Mouse (Mus musculus) midbrain, embryonic 16.5 days (tissue): Measurements from ENCODE around the gene Slc16a6. TPM values are rescaled to one million over a fixed set of nuclear protein-coding genes. Genes with fewer than 3 reads are reported as not detected.
A peak's percentile ranks its signal among the peaks of the same experiment; 100 is the strongest.

Experiments
- ATAC-seq: fragments of 200-750 bp; cut with Nextera tagmentation; 2 replicates; pipeline ENCODE4 v1.8.0; 2017; ENCODE audit warnings: moderate TSS enrichment
- H3K27ac ChIP-seq: fragments of 300-500 bp; sonication (generic); 2 replicates; pipeline ENCODE4 v1.5.1; 2014; ENCODE audit warnings: mild to moderate bottlenecking, low read length, mixed read lengths
- H3K27me3 ChIP-seq: fragments of 300-500 bp; sonication (generic); 2 replicates; pipeline ENCODE4 v1.6.1; 2014; ENCODE audit warnings: low read depth, low read length, mixed read lengths; ENCODE audit not compliant: control insufficient read depth, insufficient read depth
- H3K36me3 ChIP-seq: fragments of 300-500 bp; sonication (generic); 2 replicates; pipeline ENCODE4 v1.6.1; 2014; ENCODE audit warnings: mild to moderate bottlenecking, low read length, moderate library complexity, mixed read lengths; ENCODE audit not compliant: control insufficient read depth, insufficient read depth
- H3K4me1 ChIP-seq: fragments of 300-500 bp; sonication (generic); 2 replicates; pipeline ENCODE4 v1.6.1; 2014; ENCODE audit warnings: mild to moderate bottlenecking, low read length, mixed read lengths; ENCODE audit not compliant: control insufficient read depth, insufficient read depth
- H3K4me2 ChIP-seq: fragments of 300-500 bp; sonication (generic); 2 replicates; pipeline ENCODE4 v1.6.1; 2014; ENCODE audit warnings: mild to moderate bottlenecking, low read length, mixed read lengths
- H3K4me3 ChIP-seq: fragments of 300-500 bp; sonication (generic); 2 replicates; pipeline ENCODE4 v1.5.1; 2014; ENCODE audit warnings: low read depth, mild to moderate bottlenecking, low read length, moderate library complexity, mixed read lengths
- H3K9ac ChIP-seq: fragments of 300-500 bp; sonication (generic); 2 replicates; pipeline ENCODE4 v1.6.1; 2014; ENCODE audit warnings: low read depth, low read length, mixed read lengths
- H3K9me3 ChIP-seq: fragments of 300-500 bp; sonication (generic); replicated peaks from 2 replicates; pipeline ENCODE4 v1.6.1; 2014; ENCODE audit warnings: mild to moderate bottlenecking, low read length, mixed read lengths; ENCODE audit not compliant: control insufficient read depth, poor library complexity, severe bottlenecking
- WGBS: fragments of 180-500 bp; shearing (Covaris S2); extraction: QIAGEN DNeasy Blood & Tissue Kit; methylation state at CpG from one replicate; pipeline ENCODE4 v1.1.7; 2014; 5-methylcytosine and 5-hydroxymethylcytosine counted together
- polyA plus RNA-seq: library from polyadenylated mRNA; unstranded; fragments of >200 nt; fragmentation: Nextera tagmentation; extraction: Ambion mirVana; gene quantifications from 2 replicates; pipeline ENCODE4 v1.2.1, GENCODE M21; 2015

Slc16a6 gene
- polyA plus RNA-seq, 1 experiment from 2014 or later = 4.5 TPM

DNA sequence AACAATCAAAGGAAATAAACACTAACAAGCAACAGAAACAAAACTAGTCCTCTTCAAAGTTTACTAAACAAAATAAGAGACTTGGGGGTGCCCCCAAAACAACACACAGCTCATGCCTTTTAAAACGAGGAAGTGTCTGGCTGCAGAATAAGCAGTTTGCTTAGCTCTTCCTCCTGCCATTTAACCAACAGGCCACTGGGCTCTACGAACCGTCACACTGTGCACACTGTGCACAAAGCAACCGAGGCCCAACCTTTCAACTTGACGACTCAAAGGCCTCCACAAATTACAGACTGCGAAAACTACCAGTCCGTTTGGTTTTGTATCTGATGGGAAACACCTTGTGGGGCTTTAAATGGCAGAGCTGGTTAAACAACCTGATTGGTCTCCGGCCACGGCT, 3.2 kb downstream of the Slc16a6 start:
- Histone ChIP-seq H3K4me3 (no peak overlapping the region), H3K27ac (no peak overlapping the region), H3K27me3 (peaks cover 5% of the 10 kb centered on the region), H3K4me2 (no peak overlapping the region), H3K4me1 (peaks cover 7% of the 10 kb centered on the region; the same call in 1 of the 2 replicates), H3K9ac (no peak overlapping the region), H3K9me3 (no peaks in the 10 kb centered on the region), H3K36me3 (no peaks in the 10 kb centered on the region)
- ATAC-seq = no peak
- 70% methylated on average over 9 of the region's 9 CpGs for WGBS

DNA sequence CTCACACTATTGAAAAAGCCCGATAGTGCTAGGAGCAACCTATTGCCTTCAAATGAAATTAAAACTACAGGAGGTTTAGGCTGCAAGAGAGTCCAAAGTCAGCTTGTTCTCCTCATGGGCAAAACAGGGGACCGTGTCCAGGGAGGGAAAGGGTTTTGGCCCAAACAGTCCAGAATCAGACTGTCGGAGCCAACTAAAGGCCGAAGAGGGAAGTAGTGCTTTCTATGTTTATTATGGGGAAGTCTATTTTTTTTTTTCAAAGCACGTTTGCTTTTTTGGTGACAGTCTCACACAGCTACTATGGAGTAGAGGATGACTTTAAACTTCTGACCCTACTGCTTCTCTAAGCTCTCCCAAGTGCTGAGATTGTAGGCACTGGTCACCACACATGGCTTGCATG, 5.3 kb downstream of the Slc16a6 start:
- H3K4me1 ChIP-seq = peaks cover 4% of the 10 kb centered on the region; the same call in 1 of the 2 replicates
- no peak for ATAC-seq
- WGBS = 92% methylated on average over 5 of the region's 5 CpGs

DNA sequence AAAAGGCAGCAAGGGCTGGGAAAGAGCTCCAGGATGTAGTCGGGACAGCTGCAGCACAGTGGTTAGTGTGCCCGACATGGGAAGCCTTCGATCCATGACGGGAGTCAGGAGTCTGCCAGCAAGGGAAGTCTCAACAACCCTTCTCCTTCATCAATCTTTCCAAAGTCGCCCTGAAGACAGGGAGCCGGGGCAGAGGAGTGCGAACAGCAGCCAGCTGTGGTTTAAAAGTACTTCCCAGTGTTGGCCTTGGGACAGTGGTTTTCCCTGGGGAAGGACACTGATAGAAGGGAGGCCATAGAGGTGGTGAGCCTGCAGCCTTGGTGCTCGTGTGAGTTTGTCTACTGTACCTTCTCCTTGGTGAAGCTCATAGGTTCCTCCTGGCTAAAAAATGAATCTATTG, 6.4 kb downstream of the Slc16a6 start:
- no peak overlapping the region for H3K4me3 ChIP-seq
- peaks cover 5% of the 10 kb centered on the region for H3K27me3 ChIP-seq
- no peak for ATAC-seq
- H3K27ac ChIP-seq = no peak overlapping the region
- H3K4me1 ChIP-seq = peaks cover 2% of the 10 kb centered on the region; the same call in 1 of the 2 replicates
- no peak overlapping the region for H3K4me2 ChIP-seq
- no peaks in the 10 kb centered on the region for H3K9me3 ChIP-seq
- 93% methylated on average over 8 of the region's 8 CpGs for WGBS
- no peaks in the 10 kb centered on the region for H3K36me3 ChIP-seq
- no peak overlapping the region for H3K9ac ChIP-seq

More for the DNA sequence above, 5.3 kb downstream of the Slc16a6 start:
- H3K36me3 ChIP-seq = no peaks in the 10 kb centered on the region
- H3K9me3 ChIP-seq = no peaks in the 10 kb centered on the region
- no peak overlapping the region for H3K4me2 ChIP-seq
- H3K4me3 ChIP-seq = no peak overlapping the region
- H3K27me3 ChIP-seq = peaks cover 5% of the 10 kb centered on the region
- H3K9ac ChIP-seq = no peak overlapping the region
- no peak overlapping the region for H3K27ac ChIP-seq

DNA sequence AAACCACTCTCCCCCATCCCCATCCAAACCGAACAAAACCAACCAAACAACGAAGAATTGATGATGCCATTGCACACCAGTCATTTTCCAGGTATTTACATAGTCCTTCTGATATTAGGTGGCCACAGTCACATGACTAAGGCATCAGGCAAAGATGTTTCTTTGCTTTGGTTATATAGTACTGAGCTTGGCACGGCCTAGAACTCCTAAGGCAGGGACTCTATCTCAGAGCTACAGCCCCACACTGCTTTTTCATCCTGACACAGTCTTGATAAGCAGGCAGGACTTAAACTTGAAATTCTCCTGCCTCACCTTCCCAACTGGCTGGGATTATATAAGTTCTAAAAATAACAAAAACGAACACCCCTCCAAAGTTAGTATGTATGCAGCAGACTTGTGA, 8.3 kb downstream of the Slc16a6 start:
- no peak for ATAC-seq
- Histone ChIP-seq H3K27me3 (no peaks in the 10 kb centered on the region; the same call in 1 of the 2 replicates), H3K36me3 (no peaks in the 10 kb centered on the region), H3K4me3 (no peak overlapping the region), H3K4me1 (no peaks in the 10 kb centered on the region), H3K9me3 (no peaks in the 10 kb centered on the region), H3K9ac (no peak overlapping the region), H3K27ac (no peak overlapping the region), H3K4me2 (no peak overlapping the region)
- WGBS = 94% methylated on average over 4 of the region's 4 CpGs

DNA sequence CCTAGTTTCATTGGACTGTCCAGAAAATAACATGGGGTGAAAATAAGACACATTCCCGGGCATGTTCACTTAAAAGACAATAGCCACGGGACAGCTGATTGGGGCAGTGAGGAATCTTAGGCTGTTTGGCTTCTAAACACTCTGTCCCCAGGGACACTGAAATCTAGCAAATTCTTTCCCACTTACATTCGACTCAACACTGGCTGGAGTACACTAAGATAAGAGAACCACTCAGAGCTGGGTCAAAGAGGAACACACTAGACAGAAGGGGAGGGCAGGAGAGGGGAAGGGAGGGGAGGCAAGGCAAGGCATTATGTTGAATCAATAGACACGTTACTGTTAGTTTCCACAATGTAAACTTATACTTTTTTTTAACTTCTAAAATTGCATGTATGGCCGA, 12.8 kb downstream of the Slc16a6 start:
- WGBS = 82% methylated on average over 5 of the region's 5 CpGs
- Histone ChIP-seq H3K27me3 (no peaks in the 10 kb centered on the region), H3K4me3 (no peak overlapping the region), H3K36me3 (no peaks in the 10 kb centered on the region; the same call in 1 of the 2 replicates), H3K9ac (no peak overlapping the region), H3K4me2 (no peak overlapping the region), H3K9me3 (no peaks in the 10 kb centered on the region), H3K4me1 (no peaks in the 10 kb centered on the region), H3K27ac (no peak overlapping the region)
- ATAC-seq = no peak

DNA sequence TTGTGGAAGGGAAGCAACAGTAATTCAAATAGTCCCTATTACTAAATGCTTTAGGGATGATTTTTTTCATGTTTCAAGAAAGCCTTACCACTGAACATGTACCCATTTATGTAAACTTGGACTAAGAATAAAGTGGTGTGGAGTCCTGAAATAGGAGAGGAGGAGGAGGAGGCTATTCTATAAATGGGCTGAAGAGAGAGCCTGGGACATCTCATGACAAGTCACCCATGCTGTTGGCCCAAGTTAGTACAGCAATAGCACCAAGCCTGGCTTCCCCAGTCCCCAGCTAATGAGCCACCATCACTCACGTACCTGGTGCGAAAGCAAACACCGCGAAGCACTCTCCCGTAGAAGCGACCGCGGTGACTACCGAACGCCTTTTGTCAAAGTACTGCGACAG, 15.2 kb downstream of the Slc16a6 start:
- no peak overlapping the region for H3K4me3 ChIP-seq
- no peak for ATAC-seq
- no peak overlapping the region for H3K9ac ChIP-seq
- H3K9me3 ChIP-seq = no peaks in the 10 kb centered on the region
- WGBS = 95% methylated on average over 11 of the region's 11 CpGs
- H3K4me1 ChIP-seq = no peaks in the 10 kb centered on the region
- no peaks in the 10 kb centered on the region for H3K27me3 ChIP-seq
- no peaks in the 10 kb centered on the region; the same call in 1 of the 2 replicates for H3K36me3 ChIP-seq
- no peak overlapping the region for H3K27ac ChIP-seq
- H3K4me2 ChIP-seq = no peak overlapping the region

DNA sequence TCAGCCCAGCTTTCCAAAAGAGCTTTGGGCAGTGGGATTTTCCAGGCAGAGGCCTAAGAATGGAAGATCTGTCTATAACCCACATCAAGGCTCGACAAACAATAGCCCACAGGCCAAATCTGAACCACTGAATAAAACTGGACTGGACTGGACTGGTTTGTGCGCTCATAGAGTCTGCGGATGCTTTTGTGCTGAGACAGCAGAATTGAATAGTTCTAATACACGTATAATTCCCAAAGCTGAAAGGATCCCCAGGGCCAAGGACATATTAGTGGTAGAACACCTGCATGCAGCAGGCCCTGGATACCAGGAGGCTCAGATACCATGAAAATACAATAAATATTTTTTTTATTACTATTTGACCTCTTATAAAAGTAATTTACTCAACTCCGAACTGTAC, 17.1 kb downstream of the Slc16a6 start:
- H3K4me1 ChIP-seq = no peaks in the 10 kb centered on the region
- H3K36me3 ChIP-seq = no peaks in the 10 kb centered on the region; the same call in 1 of the 2 replicates
- no peak overlapping the region for H3K27ac ChIP-seq
- ATAC-seq = no peak
- WGBS = 78% methylated on average over 5 of the region's 5 CpGs
- H3K27me3 ChIP-seq = no peaks in the 10 kb centered on the region
- no peak overlapping the region for H3K9ac ChIP-seq
- H3K9me3 ChIP-seq = no peaks in the 10 kb centered on the region
- H3K4me2 ChIP-seq = no peak overlapping the region
- no peak overlapping the region for H3K4me3 ChIP-seq

DNA sequence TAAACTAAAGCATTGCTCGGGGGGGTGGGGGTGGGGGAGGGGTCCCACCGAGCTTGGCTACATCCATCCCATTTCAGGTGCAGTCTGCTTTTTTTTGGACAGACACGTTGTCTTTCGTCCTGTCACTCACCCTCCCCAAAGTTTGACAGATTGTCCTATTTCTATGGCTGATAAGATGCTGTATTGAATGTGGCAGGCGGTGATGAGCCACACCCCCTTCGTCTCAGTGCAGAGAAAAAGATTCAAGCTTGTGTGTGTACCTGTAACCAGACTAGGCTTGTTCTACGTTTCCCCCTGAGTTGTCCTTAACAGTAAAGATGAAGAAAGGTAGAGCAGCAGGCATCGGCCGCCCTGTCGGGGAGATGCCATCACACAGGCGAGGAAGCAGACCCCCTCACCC, 22.2 kb downstream of the Slc16a6 start:
- Histone ChIP-seq H3K9me3 (no peaks in the 10 kb centered on the region), H3K4me3 (no peak overlapping the region), H3K36me3 (no peaks in the 10 kb centered on the region), H3K9ac (no peak overlapping the region), H3K4me1 (no peaks in the 10 kb centered on the region), H3K27ac (no peak overlapping the region), H3K4me2 (no peak overlapping the region), H3K27me3 (no peaks in the 10 kb centered on the region)
- WGBS = 86% methylated on average over 11 of the region's 11 CpGs
- ATAC-seq = no peak

DNA sequence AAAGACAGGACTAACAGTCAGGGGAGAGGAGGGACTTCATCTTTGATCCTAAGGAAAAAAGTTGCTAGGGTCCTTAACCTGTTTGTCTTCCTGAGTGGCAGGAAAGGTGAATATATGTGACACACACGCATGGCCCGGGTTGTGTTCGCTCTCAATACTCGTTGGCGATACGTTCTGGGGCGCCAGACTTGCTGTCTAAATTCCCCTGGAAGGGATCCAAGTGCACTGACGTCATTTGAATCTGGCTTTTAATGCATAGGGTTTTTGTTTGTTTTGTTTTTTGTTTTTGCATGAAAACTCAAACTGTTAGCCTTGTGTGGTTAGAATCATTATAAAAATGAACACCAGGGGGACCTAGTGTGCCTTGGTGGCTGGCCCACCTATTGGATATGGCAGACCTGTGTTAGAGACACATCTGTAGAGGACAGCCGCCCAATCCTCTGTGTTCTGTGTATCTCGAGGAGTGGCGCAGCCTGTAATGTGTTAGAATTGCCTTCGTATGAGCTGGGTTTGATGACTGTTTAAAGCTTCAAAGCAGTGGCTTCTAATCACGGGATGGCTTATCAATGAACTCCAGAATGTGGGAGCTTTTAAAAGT, 27.9 kb downstream of the Slc16a6 start:
- no peaks in the 10 kb centered on the region for H3K36me3 ChIP-seq
- H3K4me3 ChIP-seq = no peak overlapping the region
- WGBS = 49% methylated on average over 13 of the region's 13 CpGs
- no peaks in the 10 kb centered on the region for H3K9me3 ChIP-seq
- no peak overlapping the region for H3K27ac ChIP-seq
- ATAC-seq = peak; percentile 39; the same call in 1 of the 2 replicates
- no peak overlapping the region for H3K4me2 ChIP-seq
- no peak overlapping the region for H3K9ac ChIP-seq
- H3K27me3 ChIP-seq = no peaks in the 10 kb centered on the region
- H3K4me1 ChIP-seq = no peaks in the 10 kb centered on the region
